Comparison of ENCODE assay signal across 14 mouse cellular contexts in genomic region chr10:77144372-77144771, GRCm38 (mm10). TPM values are rescaled to one million over a fixed set of nuclear protein-coding genes. Genes with fewer than 3 reads are reported as not detected.
DNase-seq lines count a peak whose midpoint lies in the region; ATAC-seq and TF ChIP-seq lines count a peak whose summit lies in the region.
"Had no signal": no experiment of that assay in that cellular context is flagged by ENCODE, and none has a peak within 500 bp of the region (broad histone marks: within the 10 kb centered on the region; RNA-seq: fewer than 3 reads in every experiment).

No protein-coding gene starts in this region.

- no peaks in the 10 kb centered on the region for H3K9me3 ChIP-seq in hindbrain, postnatal 0 days (ENCODE audit: low read length)
- no peaks in the 10 kb centered on the region for H3K9me3 ChIP-seq in hindbrain, embryonic 14.5 days (ENCODE audit: control insufficient read depth, low read length)
- no peaks in the 10 kb centered on the region for H3K9me3 ChIP-seq in ES-Bruce4 (replicated peaks; ENCODE audit: control insufficient read depth, insufficient read depth, low read length, poor library complexity, severe bottlenecking)
- H3K9me3 ChIP-seq: heart, embryonic 15.5 days; midbrain, embryonic 15.5 days; neural tube, embryonic 15.5 days had no signal

- no peak overlapping the region for H3K27ac ChIP-seq in hindbrain, postnatal 0 days
- no peak overlapping the region for H3K27ac ChIP-seq in hindbrain, embryonic 14.5 days
- H3K27ac ChIP-seq in ES-Bruce4 (ENCODE audit: insufficient read depth, low read length), result no peak overlapping the region
- H3K27ac ChIP-seq: heart, embryonic 15.5 days; midbrain, embryonic 15.5 days; neural tube, embryonic 15.5 days had no signal

- no peak for DNase-seq in hindbrain, postnatal 0 days (ENCODE audit: low spot score)
- no peak for DNase-seq in hindbrain, embryonic 14.5 days (ENCODE audit: low spot score)
- DNase-seq in brain, embryonic 14.5 days (ENCODE audit: low read depth), result no peak
- peak; percentile 52 to 55 for DNase-seq in lung, adult 18-20 months
- DNase-seq in embryo, embryonic 9.5 days (ENCODE audit: extremely low spot score), result no peak
- DNase-seq in left cerebral cortex, adult 11 months (ENCODE audit: low spot score), result no peak
- DNase-seq in embryo, embryonic 11 days, result no peak
- DNase-seq: cerebellum, adult 11-12 months; spleen, adult 18-20 months had no signal

- no peak overlapping the region for H3K9ac ChIP-seq in hindbrain, postnatal 0 days (replicated peaks; ENCODE audit: low read length)
- H3K9ac ChIP-seq in hindbrain, embryonic 14.5 days, result no peak overlapping the region
- H3K9ac ChIP-seq in ES-Bruce4 (ENCODE audit: low read depth, poor library complexity, severe bottlenecking), result no peak overlapping the region
- H3K9ac ChIP-seq: heart, embryonic 15.5 days; midbrain, embryonic 15.5 days; neural tube, embryonic 15.5 days had no signal

- 97% methylated on average over 2 of the region's 2 CpGs for WGBS in hindbrain, postnatal 0 days
- WGBS in hindbrain, embryonic 14.5 days, result 95% methylated on average over 2 of the region's 2 CpGs

- no peak for TF ChIP-seq POLR2A in ES-Bruce4 (IDR thresholded peaks at IDR 0.05; ENCODE audit: insufficient read depth, low read length)
- no peak for TF ChIP-seq POLR2A in brain, embryonic 14.5 days (IDR thresholded peaks at IDR 0.05; ENCODE audit: borderline replicate concordance, extremely low read depth, insufficient read depth, insufficient read length, poor library complexity, severe bottlenecking)

- H3K36me3 ChIP-seq in hindbrain, postnatal 0 days (ENCODE audit: insufficient read depth, low read length), result no peaks in the 10 kb centered on the region
- no peaks in the 10 kb centered on the region for H3K36me3 ChIP-seq in hindbrain, embryonic 14.5 days (replicated peaks; ENCODE audit: control insufficient read depth, insufficient read depth)
- H3K36me3 ChIP-seq in ES-Bruce4 (ENCODE audit: control insufficient read depth, insufficient read depth, low read length, poor library complexity, severe bottlenecking), result no peaks in the 10 kb centered on the region
- H3K36me3 ChIP-seq: heart, embryonic 15.5 days; midbrain, embryonic 15.5 days; neural tube, embryonic 15.5 days had no signal

- no peaks in the 10 kb centered on the region for H3K4me1 ChIP-seq in hindbrain, postnatal 0 days (ENCODE audit: insufficient read depth, low read length)
- no peaks in the 10 kb centered on the region for H3K4me1 ChIP-seq in hindbrain, embryonic 14.5 days (replicated peaks; ENCODE audit: control insufficient read depth, insufficient read depth, low read length)
- H3K4me1 ChIP-seq in ES-Bruce4 (ENCODE audit: control insufficient read depth, insufficient read depth, low read length), result peaks cover 30% of the 10 kb centered on the region
- H3K4me1 ChIP-seq: midbrain, embryonic 15.5 days; neural tube, embryonic 15.5 days had no signal

- H3K4me3 ChIP-seq in hindbrain, postnatal 0 days (ENCODE audit: low read length), result no peak overlapping the region
- H3K4me3 ChIP-seq in hindbrain, embryonic 14.5 days (replicated peaks; ENCODE audit: low read length), result no peak overlapping the region
- no peak overlapping the region for H3K4me3 ChIP-seq in ES-Bruce4 (ENCODE audit: low read depth, low read length)
- H3K4me3 ChIP-seq: heart, embryonic 15.5 days; midbrain, embryonic 15.5 days; neural tube, embryonic 15.5 days had no signal

- TF ChIP-seq CTCF in hindbrain, postnatal 0 days (IDR thresholded peaks at IDR 0.05; ENCODE audit: low read depth), result peak; percentile 55
- peak; percentile 5 for TF ChIP-seq CTCF in ES-Bruce4 (IDR thresholded peaks at IDR 0.05; ENCODE audit: low read depth, low read length)
- peak; percentile 28; the same call in 1 of the 2 replicates for TF ChIP-seq CTCF in brain, embryonic 14.5 days (IDR thresholded peaks at IDR 0.05; ENCODE audit: borderline replicate concordance, extremely low read depth, insufficient read depth, insufficient read length)

- no peak for TF ChIP-seq EP300 in ES-Bruce4 (IDR thresholded peaks at IDR 0.05; ENCODE audit: insufficient read depth, low read depth, low read length)

- no peak overlapping the region for H3K4me2 ChIP-seq in hindbrain, postnatal 0 days (ENCODE audit: low read depth, low read length)
- no peak overlapping the region for H3K4me2 ChIP-seq in hindbrain, embryonic 14.5 days (replicated peaks)
- H3K4me2 ChIP-seq: heart, embryonic 15.5 days; midbrain, embryonic 15.5 days; neural tube, embryonic 15.5 days had no signal

- no peaks in the 10 kb centered on the region for H3K27me3 ChIP-seq in hindbrain, postnatal 0 days (ENCODE audit: insufficient read depth, low read length)
- no peaks in the 10 kb centered on the region for H3K27me3 ChIP-seq in hindbrain, embryonic 14.5 days (ENCODE audit: control insufficient read depth, insufficient read depth, low read length)
- H3K27me3 ChIP-seq in ES-Bruce4 (ENCODE audit: control insufficient read depth, insufficient read depth, low read length, poor library complexity, severe bottlenecking), result no peaks in the 10 kb centered on the region
- H3K27me3 ChIP-seq: heart, embryonic 15.5 days; midbrain, embryonic 15.5 days; neural tube, embryonic 15.5 days had no signal

- no peak for ATAC-seq in hindbrain, postnatal 0 days
- no peak for ATAC-seq in hindbrain, embryonic 14.5 days (ENCODE audit: low FRiP score)
- ATAC-seq: intestine, embryonic 16.5 days; midbrain, embryonic 15.5 days had no signal

RNA-seq across cellular contexts. Expression of gene Col18a1, which starts 22.0 kb away (rescaled TPM):
- total RNA-seq in hindbrain, postnatal 0 days (2014; rRNA removed), result 47.5 and 57.7 TPM in 2 replicates
- 18.2 and 20.0 TPM in 2 replicates for polyA plus RNA-seq in hindbrain, postnatal 0 days (2015; fragmentation: Nextera tagmentation; extraction: Ambion mirVana)
- 38.6 and 51.2 TPM in 2 replicates for polyA plus RNA-seq in hindbrain, embryonic 14.5 days (2014; fragmentation: Nextera tagmentation; extraction: Ambion mirVana)
- polyA plus RNA-seq in ES-Bruce4 (2011; ENCODE audit: insufficient read depth, insufficient read length, low read depth, missing spikeins), result 273 and 285 TPM in 2 replicates
- polyA plus RNA-seq in brain, embryonic 14.5 days (2012; rRNA removed), result 24.5 and 45.2 TPM in 2 replicates

Comparison
In these comparisons a context has a peak if more than half of its experiments do, and no peak if none do; other contexts are left out.
1. DNase-seq: peak in lung, adult 18-20 months (2 of 2); none in hindbrain, postnatal 0 days (single experiment), hindbrain, embryonic 14.5 days (single experiment), brain, embryonic 14.5 days (single experiment), embryo, embryonic 9.5 days (single experiment), left cerebral cortex, adult 11 months (single experiment) and embryo, embryonic 11 days (single experiment).
2. CTCF ChIP-seq: peak in every context shown above with its lines; median percentile 55 in hindbrain, postnatal 0 days; 28 in brain, embryonic 14.5 days; 5 in ES-Bruce4.